Comparison of ENCODE assay signal across 26 mouse cellular contexts in genomic region chr1:118626452-118626851, GRCm38 (mm10).
"Had no signal": no experiment of that assay in that cellular context is flagged by ENCODE, and none has a peak within 500 bp of the region (broad histone marks: within the 10 kb centered on the region; RNA-seq: fewer than 3 reads in every experiment).

No protein-coding gene starts in this region.

- H3K36me3 ChIP-seq: heart, embryonic 13.5 days; heart, embryonic 15.5 days; hindbrain, embryonic 13.5 days; hindbrain, embryonic 15.5 days; limb, embryonic 10.5 days; limb, embryonic 12.5 days; liver, embryonic 13.5 days; liver, embryonic 15.5 days had no signal

- H3K9me3 ChIP-seq: heart, embryonic 13.5 days; heart, embryonic 15.5 days; hindbrain, embryonic 13.5 days; hindbrain, embryonic 15.5 days; limb, embryonic 10.5 days; limb, embryonic 12.5 days; liver, embryonic 13.5 days; liver, embryonic 15.5 days had no signal

- H3K4me2 ChIP-seq: heart, embryonic 11.5 days; heart, embryonic 15.5 days; hindbrain, embryonic 13.5 days; hindbrain, embryonic 15.5 days; limb, embryonic 12.5 days; liver, embryonic 11.5 days; liver, embryonic 13.5 days; liver, embryonic 15.5 days had no signal

- ATAC-seq: hindbrain, postnatal 0 days; intestine, postnatal 0 days had no signal

- H3K4me3 ChIP-seq: gastrocnemius, adult 2 months; heart, adult 2 months; heart, embryonic 13.5 days; heart, embryonic 15.5 days; hindbrain, embryonic 13.5 days; hindbrain, embryonic 15.5 days; limb, embryonic 10.5 days; limb, embryonic 12.5 days; liver, embryonic 13.5 days; liver, embryonic 15.5 days had no signal

- H3K9ac ChIP-seq: heart, embryonic 13.5 days; heart, embryonic 15.5 days; hindbrain, embryonic 13.5 days; hindbrain, embryonic 15.5 days; limb, embryonic 12.5 days; liver, embryonic 13.5 days; liver, embryonic 15.5 days had no signal

- H3K27ac ChIP-seq: gastrocnemius, adult 2 months; heart, adult 2 months; heart, embryonic 13.5 days; heart, embryonic 15.5 days; hindbrain, embryonic 13.5 days; hindbrain, embryonic 15.5 days; hindbrain, postnatal 0 days; limb, embryonic 10.5 days; limb, embryonic 12.5 days; liver, embryonic 13.5 days; liver, embryonic 15.5 days had no signal

- DNase-seq: gastrocnemius, adult 2 months; gastrocnemius, postnatal 10 days; gastrocnemius, postnatal 25 days; heart, adult 2 months; heart, postnatal 14 days; heart, postnatal 36 days; kidney, adult 18-20 months; kidney, adult 8-10 months; kidney, postnatal 10 days; kidney, postnatal 25 days; kidney, postnatal 4 days; layer of hippocampus, adult 9-11 months; layer of hippocampus, postnatal 36 days; liver; liver, embryonic 13.5 days had no signal
